Mouse (Mus musculus) central nervous system, embryonic 14 days (tissue): ENCODE results near the gene Obox6. TPM values are rescaled to one million over a fixed set of nuclear protein-coding genes. Genes with fewer than 3 reads are reported as not detected.

Source experiments
- polyA plus RNA-seq: library from polyadenylated mRNA; depleted of rRNA; stranded (reverse); fragments of >200 nt; gene quantifications from 2 replicates; pipeline ENCODE4 v1.2.3, GENCODE M21; 2012; rRNA removed

Obox6 gene
- polyA plus RNA-seq: not detected in 2 replicates

DNA sequence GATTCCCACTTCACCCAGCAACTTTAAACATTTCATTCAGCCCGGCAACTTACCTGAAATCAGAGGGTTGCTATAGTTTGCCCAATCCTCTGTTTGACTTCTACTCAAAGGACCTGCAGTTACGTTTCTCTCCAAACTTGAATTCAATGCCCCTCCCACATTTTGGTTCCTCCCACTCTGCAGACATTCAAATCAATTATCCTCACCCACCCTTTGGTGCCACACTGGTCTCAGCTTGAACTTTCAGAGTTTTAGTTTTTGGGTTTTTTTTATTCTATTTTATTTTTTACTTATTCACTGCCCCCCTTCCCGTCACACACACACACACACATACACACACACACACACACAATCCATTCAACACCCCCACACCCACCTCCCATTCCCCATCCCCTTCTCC is at the start of gene Obox6:
Obox6 (minus strand) TSS at position 101 of the 400 bp plus-strand sequence.

DNA sequence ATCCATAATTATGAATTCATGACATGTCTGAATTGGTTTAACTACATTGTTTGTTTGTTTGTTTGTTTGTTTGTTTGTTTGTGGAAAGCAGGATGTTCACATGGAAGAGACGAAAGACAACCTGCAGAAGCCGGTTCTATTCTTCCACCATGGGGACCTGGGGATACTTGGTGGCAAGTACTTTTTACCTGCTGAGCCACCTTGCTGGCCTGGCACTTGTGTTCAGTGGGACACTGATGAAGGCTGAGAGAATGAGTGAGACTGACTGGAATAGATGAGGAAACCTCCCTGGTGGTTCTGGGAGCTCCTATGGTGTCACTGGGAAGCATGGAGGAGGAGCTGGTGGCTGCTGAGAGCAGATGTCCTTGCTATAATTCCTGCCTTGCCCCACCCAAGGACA is 42.8 kb upstream of the Obox6 start, which contains the start of gene Crxos:
Crxos (plus strand) TSS at position 301 of the 400 bp plus-strand sequence.

DNA sequence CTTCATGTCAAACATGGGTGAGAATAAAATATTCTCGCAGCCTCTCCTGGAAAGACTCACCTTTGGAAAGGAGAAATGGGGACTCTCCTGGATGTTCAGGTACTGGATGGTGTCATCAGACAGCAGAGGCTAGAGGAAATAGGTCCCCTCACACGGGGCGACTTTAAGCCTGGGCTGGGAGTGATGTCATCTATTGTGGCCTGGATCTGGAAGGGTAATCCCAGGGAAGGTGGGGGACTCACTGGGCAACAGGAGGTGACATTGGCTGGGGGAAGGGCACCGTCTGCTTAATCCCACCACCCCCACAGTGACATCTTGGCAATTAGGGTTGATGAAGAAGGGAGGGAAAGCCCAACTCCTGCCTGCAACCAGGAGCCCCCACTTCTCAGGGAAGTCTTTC is 40.3 kb upstream of the Obox6 start, which contains the start of gene Crx:
Crx (minus strand) TSS at position 213 of the 400 bp plus-strand sequence.

Other genes starting within 250 kb of the Obox6 start
- not detected in 2 replicates for gene Obox3, start 199.8 kb downstream of the Obox6 start, polyA plus RNA-seq
- gene Obox5, start 89.5 kb downstream of the Obox6 start, polyA plus RNA-seq: not detected in 2 replicates
- 0.09 and 0.18 TPM in 2 replicates for gene Crx, start 40.3 kb upstream of the Obox6 start, polyA plus RNA-seq
- 0.10 TPM in 1 of 2 replicates, not detected in the other for gene Crxos, start 42.9 kb upstream of the Obox6 start, polyA plus RNA-seq
- 838 and 854 TPM in 2 replicates for gene Selenow, start 82.7 kb upstream of the Obox6 start, polyA plus RNA-seq
- gene Nop53, start 106.4 kb upstream of the Obox6 start, polyA plus RNA-seq: 150 and 158 TPM in 2 replicates
- gene Ehd2, start 127.9 kb upstream of the Obox6 start, polyA plus RNA-seq: 5.8 and 12.8 TPM in 2 replicates
- 17.0 and 19.5 TPM in 2 replicates for gene Bicra, start 208.2 kb upstream of the Obox6 start, polyA plus RNA-seq
- gene Zfp541, start 222.1 kb upstream of the Obox6 start, polyA plus RNA-seq: 0.11 and 0.13 TPM in 2 replicates